Mouse (Mus musculus): ENCODE results near the gene Podxl.

DNA sequence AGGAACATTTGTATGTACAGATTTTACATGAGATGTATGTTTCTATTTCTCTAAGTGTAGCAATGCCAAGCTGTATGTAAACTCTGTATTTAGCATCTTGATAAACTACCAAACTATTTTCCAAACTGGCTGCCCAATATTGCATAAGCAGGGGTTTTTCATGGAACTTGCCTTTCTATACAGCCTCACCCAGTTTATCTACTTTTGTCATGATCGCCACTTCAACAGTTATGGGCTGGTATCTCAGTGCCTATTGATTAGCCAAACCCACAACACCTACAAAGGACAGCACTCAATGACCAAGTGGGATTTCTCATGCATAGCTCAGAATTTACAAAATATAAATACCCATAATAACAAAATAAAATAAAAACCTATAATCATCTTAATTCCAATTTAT, 25.7 kb downstream of the Podxl start:
- no peak for TF ChIP-seq CTCF (IDR thresholded peaks at IDR 0.05; ENCODE audit: borderline replicate concordance, insufficient read depth, low read length)
- TF ChIP-seq POLR2A (IDR thresholded peaks at IDR 0.05; ENCODE audit: low read depth, low read length): no peak
